Mouse (Mus musculus) embryonic fibroblast, embryonic 13.5 days (primary cell): ENCODE measurements around the gene Arf6.

Source experiments
- CTCF ChIP-seq: IDR thresholded peaks from 2 replicates; pipeline ENCODE4 v1.5.1; 2011; ENCODE audit warnings: mild to moderate bottlenecking, control low read depth, low read length, moderate library complexity, borderline replicate concordance; ENCODE audit not compliant: insufficient read depth
- POLR2A ChIP-seq: IDR thresholded peaks from 2 replicates; pipeline ENCODE4 v1.6.1; 2011; ENCODE audit warnings: low read depth, mild to moderate bottlenecking, control low read depth, low read length, moderate library complexity

DNA sequence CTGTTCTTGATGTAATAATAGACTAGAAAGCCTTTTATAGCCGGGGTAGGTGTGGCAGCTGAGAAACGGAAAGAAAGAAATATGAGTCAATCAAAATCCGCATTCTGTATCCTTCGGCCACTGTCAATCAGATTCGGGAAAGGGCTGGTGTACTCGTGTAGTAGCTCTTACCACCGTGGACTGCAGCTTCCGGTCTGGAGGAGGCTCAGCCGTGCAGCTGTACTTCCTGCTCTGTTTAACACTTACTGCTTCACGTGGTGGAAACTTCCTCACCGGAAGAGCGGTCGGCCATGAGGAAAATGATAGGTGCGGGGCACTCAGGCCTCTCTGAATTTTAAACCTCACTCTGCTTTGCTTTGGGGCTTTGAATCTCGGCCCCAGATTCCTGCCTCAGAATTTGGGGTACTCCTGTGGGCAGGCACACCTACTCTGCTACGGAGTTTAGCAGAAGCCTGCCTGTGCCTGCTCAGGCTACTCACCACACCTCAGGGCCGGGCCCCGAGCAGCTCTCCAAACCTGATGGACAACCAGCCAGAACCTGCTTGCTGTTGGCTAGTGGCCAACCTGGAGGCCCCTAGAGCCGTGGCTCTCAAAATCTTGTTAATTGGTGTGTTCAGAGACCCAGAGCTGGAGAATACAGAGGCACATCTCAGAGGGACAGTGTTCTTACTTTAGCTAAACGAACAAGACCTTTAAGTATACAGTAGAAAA is 51.0 kb downstream of the Arf6 start:
- no peak for TF ChIP-seq POLR2A
- TF ChIP-seq CTCF: no peak
